Comparison of ENCODE assay signal across 10 mouse cellular contexts in the genomic region with DNA sequence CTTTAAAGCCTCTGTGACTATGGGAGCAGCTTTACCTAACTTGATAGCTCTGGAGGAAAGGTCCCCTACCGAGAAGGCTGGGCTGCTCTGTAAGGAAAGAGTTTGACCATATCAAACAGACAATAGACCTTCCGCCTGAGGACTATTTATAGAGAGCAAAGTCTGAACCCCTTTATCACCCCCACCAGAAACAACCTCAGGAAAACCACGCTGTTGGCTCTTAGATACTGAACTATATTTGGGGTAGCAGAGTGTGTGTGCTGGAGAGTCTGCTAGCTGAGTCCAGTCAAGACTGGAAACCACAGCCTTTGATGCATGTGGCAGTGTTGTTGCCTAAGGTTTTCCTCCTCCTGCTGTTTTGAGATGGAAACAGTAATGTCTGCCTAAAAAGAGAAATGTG. TPM values are rescaled to one million over a fixed set of nuclear protein-coding genes. Genes with fewer than 3 reads are reported as not detected.
DNase-seq lines count a peak whose midpoint lies in the region; ATAC-seq and TF ChIP-seq lines count a peak whose summit lies in the region.
"Had no signal": no experiment of that assay in that cellular context is flagged by ENCODE, and none has a peak within 500 bp of the region (broad histone marks: within the 10 kb centered on the region; RNA-seq: fewer than 3 reads in every experiment).

No protein-coding gene starts in this region.

- ATAC-seq in frontal cortex, adult (ENCODE audit: low TSS enrichment) = peak; percentile 42; the same call in 1 of the 2 replicates
- ATAC-seq in intestine, postnatal 0 days = peak; percentile 56; the same call in 1 of the 2 replicates

- H3K36me3 ChIP-seq in intestine, postnatal 0 days (ENCODE audit: control insufficient read depth, insufficient read depth) = no peaks in the 10 kb centered on the region

- DNase-seq in frontal cortex, adult 2 months (ENCODE audit: extremely low spot score in 1 of 2, low spot score in 1 of 2) = no peak
- DNase-seq in thymus, postnatal 0 days (ENCODE audit: low spot score) = peak; percentile 18
- DNase-seq in thymus, postnatal 36 days = no peak
- DNase-seq in embryo, embryonic 9.5 days (ENCODE audit: extremely low spot score) = no peak
- no peak for DNase-seq in left cerebral cortex, adult 9 months (ENCODE audit: low spot score in 2 of 2)
- DNase-seq in cerebellum, adult 11-12 months = no peak
- DNase-seq: kidney, adult 9 months had no signal

- H3K27ac ChIP-seq in intestine, postnatal 0 days (ENCODE audit: low read depth, low read length) = no peak overlapping the region
- H3K27ac ChIP-seq: limb, embryonic 15.5 days had no signal

- no peaks in the 10 kb centered on the region for H3K9me3 ChIP-seq in intestine, postnatal 0 days (ENCODE audit: control insufficient read depth)
- H3K9me3 ChIP-seq: limb, embryonic 15.5 days had no signal

- H3K4me2 ChIP-seq in intestine, postnatal 0 days (replicated peaks; ENCODE audit: low read depth) = no peak overlapping the region; the same call in 1 of the 2 replicates
- H3K4me2 ChIP-seq: limb, embryonic 15.5 days had no signal

- 18% methylated on average over 3 of the region's 3 CpGs for WGBS in intestine, postnatal 0 days

- H3K4me3 ChIP-seq in intestine, postnatal 0 days (ENCODE audit: low read depth, low read length) = no peak overlapping the region
- H3K4me3 ChIP-seq: limb, embryonic 15.5 days had no signal

- no peak for TF ChIP-seq CTCF in intestine, postnatal 0 days (IDR thresholded peaks at IDR 0.05; ENCODE audit: low read depth)

- no peaks in the 10 kb centered on the region; the same call in 1 of the 2 replicates for H3K4me1 ChIP-seq in intestine, postnatal 0 days (replicated peaks; ENCODE audit: control insufficient read depth, insufficient read depth, low read length)
- H3K4me1 ChIP-seq: limb, embryonic 15.5 days had no signal

- H3K27me3 ChIP-seq in intestine, postnatal 0 days (replicated peaks; ENCODE audit: control insufficient read depth, insufficient read depth, low read length) = no peaks in the 10 kb centered on the region
- H3K27me3 ChIP-seq: limb, embryonic 15.5 days had no signal

- H3K9ac ChIP-seq in intestine, postnatal 0 days (ENCODE audit: low read depth, low read length) = no peak overlapping the region
- H3K9ac ChIP-seq: limb, embryonic 15.5 days had no signal

RNA-seq across cellular contexts. Expression of a gene that starts 31.3 kb away (rescaled TPM):
- 18.8 and 20.3 TPM in 2 replicates for polyA plus RNA-seq in frontal cortex, adult 2 months (2012; rRNA removed)
- polyA plus RNA-seq in thymus, postnatal 0 days (2015; fragmentation: Nextera tagmentation; extraction: Ambion mirVana) = 141 and 155 TPM in 2 replicates
- polyA plus RNA-seq in intestine, postnatal 0 days (2015; fragmentation: Nextera tagmentation; extraction: Ambion mirVana) = 79.8 and 85.6 TPM in 2 replicates
